Mouse (Mus musculus): Measurements from ENCODE around the gene Gm49342.

Gene Gm49342

DNA sequence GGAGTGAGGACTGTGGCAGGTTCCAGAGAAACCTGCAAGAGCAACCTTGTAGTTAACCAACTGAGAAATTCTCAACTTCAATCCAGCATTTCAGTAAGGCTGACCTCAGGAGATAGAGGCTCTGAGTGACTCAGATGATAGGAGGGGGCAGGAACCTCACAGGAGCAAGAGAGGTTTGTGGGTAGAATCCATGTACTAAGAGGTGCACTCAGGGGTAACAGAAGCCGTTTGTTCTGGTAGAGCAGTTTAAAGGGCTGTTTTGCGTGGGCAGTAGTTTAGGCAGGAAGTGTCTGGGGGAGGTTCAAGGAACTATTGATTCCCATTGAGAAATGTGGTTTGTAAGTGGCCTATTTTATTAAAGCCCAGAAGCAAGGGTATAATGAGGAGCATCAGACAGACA is 36.9 kb downstream of the Gm49342 start:
- no peak for DNase-seq (ENCODE audit: low spot score in 2 of 2)

DNA sequence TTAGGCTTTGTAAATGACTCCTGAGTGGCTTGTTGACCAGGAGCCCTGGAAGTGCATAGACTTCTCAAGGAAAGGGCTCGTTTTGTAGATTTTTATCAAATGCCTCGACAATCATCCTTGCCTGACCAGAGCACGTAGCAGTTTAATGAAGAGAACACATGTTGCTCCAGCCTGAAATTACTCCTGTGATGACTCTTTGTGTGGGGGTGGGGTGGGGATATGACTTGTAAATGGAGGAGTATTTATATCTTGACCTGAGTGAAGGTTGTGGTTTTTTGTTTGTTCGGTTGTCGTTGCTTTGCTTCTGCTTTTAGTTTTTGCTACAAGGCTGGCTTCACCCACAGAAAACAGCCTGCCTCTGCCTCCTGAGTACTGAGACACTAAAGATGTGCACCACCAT is 37.5 kb downstream of the Gm49342 start:
- no peak for DNase-seq (ENCODE audit: low spot score in 2 of 2)

DNA sequence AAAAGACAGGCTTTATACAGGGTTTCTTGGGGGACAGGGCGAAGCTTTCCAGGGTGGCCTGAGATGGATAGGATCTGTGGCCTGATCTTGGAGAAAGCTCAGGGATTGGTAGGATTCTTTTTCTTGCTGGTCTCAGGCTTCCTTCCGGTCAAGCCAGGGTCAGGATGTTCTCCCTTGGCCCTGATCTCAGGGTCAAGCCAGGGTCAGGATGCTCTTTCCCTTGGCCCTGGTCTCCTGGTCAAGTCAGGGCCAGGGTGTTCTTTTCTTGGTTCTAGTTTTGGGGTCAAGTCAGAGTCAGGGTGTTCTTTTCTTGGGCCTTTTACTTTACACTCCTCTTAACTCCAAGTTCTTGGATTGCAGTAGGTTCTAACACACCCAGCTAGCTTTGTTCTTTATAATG is 43.4 kb downstream of the Gm49342 start:
- DNase-seq (ENCODE audit: low spot score in 2 of 2) = no peak

DNA sequence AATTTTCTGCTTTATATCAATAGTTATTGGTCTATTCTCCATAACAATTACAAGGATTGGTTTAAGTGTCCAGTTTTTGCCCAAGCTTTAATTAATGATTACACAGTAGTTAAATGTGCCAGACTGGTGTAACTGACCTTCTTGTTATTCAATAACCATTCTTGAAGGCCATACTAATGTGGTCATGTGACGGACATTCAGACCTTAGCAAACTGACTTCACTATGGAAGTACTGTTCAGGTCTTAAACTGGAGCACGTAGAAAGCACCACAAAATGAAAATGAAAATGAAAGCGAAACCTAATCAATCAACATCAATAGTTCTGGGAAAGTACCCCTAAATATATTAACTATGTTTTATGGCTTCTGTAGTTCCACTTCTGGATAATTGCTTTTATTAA is 46.7 kb downstream of the Gm49342 start:
- DNase-seq (ENCODE audit: low spot score in 2 of 2) = no peak

DNA sequence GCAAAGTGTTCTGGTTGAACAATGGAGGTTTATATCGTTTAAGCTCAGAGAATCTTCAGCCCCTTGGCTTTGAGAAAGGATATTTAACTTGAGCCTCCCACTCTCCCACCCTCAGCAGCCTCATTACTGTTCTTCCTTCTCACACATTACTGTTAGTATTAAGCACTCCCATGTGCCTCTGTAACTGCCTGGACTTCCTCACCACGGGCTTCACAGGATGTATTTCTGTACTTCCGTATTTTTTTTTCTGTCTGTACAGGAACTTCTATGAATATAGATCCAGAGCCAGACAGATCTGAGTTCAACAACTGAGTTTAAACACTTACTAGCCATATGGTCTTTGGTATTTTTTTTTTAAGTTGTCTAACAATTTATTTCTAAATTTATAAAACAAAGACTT is 52.8 kb downstream of the Gm49342 start:
- DNase-seq (ENCODE audit: low spot score in 2 of 2) = no peak

DNA sequence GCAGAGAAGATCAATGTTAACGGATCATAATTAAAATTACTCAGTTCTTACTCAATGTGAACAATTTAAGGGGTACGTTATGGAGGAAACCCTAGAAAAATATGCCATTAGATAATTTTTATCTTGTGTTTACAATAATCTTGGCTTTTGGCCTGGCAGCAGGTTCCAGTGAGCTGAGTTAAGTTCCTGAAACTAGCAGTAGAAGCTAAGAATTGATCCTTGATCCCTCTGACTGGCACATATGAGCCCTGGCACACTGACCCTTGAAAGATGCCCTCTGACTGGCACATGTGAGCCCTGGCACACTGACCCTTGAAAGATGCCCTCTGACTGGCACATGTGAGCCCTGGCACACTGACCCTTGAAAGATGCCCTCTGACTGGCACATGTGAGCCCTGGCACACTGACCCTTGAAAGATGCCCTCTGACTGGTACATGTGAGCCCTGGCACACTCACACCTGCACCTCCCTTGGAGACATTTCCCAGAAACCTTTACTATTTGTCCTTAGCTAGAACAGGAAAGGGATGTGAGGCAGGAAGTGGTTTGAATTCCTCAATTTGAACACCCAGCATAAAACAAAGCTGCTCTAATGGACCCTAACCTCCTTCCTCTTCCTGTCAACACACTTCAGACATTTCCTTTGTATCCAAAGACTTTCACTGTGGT is 53.8 kb downstream of the Gm49342 start:
- DNase-seq (ENCODE audit: low spot score in 2 of 2) = no peak

DNA sequence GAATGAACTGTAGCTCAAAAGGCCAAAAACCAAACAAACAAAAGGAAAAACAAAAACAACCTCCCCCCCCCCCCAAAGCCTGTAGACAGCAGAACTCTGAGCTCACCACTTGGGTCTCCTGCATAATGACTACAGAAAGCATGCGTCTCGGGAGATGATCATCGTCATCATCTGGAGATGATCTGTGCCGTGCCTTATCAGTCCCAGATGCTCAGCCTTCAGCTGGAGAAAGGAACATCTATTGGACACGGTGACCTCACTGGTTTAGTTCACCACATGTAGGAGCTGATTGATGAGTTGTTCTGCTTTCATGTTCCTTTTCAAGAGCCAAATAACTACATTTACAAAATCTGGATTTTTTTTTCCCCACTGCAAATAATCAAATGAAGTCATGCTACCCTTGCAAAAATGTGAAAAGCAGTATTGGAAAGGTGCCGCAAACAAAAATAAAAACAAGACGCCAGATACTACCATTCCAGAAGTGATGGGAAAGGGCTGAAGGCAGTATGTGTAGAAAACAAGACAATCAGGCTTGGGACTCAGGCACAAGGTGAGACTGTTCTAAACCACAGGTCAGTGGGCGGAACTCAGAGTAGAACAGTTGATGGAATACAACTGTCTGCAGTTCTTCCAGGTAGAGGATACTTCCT is 63.0 kb downstream of the Gm49342 start, which contains the start of gene Rnase10:
Gene Rnase10, plus strand, starts transcription at position 600 of the 650 bp plus-strand sequence.
- DNase-seq (ENCODE audit: low spot score in 2 of 2) = no peak

DNA sequence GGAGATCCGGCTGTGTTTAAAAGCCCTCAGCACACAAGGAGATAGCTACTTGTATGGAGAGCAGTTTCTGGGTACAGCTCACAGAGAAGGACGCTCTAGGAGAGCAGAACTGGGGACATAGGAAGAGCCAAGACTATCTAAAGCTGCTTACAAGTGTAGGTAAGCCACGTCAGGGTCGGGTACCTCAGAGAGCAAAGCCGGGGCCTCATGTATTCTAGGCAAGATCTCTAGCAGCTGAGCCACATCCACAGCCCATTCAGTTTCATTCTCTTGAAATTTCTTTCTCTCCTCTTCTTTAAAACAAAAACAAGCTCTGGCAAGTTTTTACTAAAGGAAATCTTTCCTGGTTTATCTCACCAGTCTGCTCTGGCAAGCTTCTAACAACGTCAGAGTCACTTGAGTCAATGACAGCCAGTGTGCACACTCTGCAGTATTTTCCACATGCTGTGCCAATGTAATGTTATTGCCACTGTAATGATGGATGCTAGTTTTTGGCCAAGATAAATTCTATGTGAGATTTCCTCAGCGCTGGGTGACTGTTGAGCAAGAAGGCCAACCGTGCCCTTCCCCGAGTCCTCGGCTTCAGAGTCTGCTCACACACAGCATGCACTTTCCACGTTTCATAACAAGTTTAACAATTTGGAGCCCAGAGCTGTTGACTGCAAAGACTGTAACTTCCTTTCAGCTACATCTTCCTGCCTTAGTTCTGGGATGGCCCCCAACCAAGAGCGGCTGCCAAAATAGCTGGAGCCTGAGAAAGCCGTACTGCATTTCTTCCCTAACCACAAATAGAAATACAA is 63.8 kb downstream of the Gm49342 start:
- DNase-seq (ENCODE audit: low spot score in 2 of 2) = no peak

DNA sequence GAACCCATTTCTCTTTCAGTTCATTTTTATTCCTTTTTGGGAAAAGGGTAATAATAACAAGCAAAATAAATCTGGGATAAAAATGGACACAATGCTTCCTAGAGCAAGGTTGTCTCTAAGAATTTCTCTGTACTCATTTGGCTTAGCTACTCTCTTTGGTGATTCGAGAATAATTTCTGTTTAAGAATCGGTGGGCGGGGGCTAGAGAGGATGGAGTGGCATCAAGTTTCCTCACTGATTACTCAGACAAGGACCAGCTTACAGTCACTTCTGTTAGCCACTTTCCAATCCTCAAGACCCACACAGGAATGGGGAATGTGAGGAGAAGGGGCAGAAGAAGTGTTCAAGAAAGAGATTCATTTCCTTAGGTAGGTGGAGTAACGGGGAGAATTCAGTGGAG is 64.5 kb downstream of the Gm49342 start:
- no peak for DNase-seq (ENCODE audit: low spot score in 2 of 2)

DNA sequence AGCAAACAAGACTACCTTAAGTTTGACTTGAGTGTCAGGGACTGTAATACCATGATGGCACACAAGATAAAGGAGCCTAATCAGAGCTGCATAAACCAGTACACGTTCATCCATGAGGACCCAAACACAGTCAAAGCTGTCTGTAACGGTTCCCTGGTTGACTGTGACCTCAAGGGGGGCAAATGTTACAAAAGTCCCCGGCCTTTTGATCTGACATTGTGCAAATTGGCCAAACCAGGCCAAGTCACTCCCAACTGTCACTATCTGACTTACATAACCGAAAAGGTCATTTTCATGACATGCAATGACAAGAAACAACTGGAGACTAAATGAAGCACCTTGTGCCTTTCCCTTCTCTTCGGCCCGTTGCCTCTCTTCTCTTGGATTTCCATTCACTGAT is 65.3 kb downstream of the Gm49342 start:
- no peak for DNase-seq (ENCODE audit: low spot score in 2 of 2)
